Mouse (Mus musculus) stomach, embryonic 15.5 days (tissue): ENCODE data around the gene Olfr202. TPM values are rescaled to one million over a fixed set of nuclear protein-coding genes. Genes with fewer than 3 reads are reported as not detected.
"Not testable (repeated sequence)": the region's sequence is repeated elsewhere in the genome, so short reads cannot be mapped to it uniquely, and the experiment has no call there.

Experiments
- ATAC-seq: fragments of 200-750 bp; cut with Nextera tagmentation; 2 replicates; pipeline ENCODE4 v1.8.0; 2017; ENCODE audit warnings: low read depth, moderate number of reproducible peaks, moderate TSS enrichment; ENCODE audit not compliant: insufficient read depth, low FRiP score
- H3K27ac ChIP-seq: fragments of 300-500 bp; sonication (generic); 2 replicates; pipeline ENCODE4 v1.5.1; 2015; ENCODE audit warnings: mild to moderate bottlenecking, inconsistent platforms
- H3K27me3 ChIP-seq: fragments of 300-500 bp; sonication (generic); replicated peaks from 2 replicates; pipeline ENCODE4 v1.6.1; 2015; ENCODE audit warnings: inconsistent platforms
- H3K36me3 ChIP-seq: fragments of 300-500 bp; sonication (generic); 2 replicates; pipeline ENCODE4 v1.6.1; 2015; ENCODE audit warnings: inconsistent platforms
- H3K4me1 ChIP-seq: fragments of 300-500 bp; sonication (generic); 2 replicates; pipeline ENCODE4 v1.6.1; 2015; ENCODE audit warnings: inconsistent platforms
- H3K4me2 ChIP-seq: fragments of 300-500 bp; sonication (generic); 2 replicates; pipeline ENCODE4 v1.6.1; 2015; ENCODE audit warnings: mild to moderate bottlenecking, inconsistent platforms
- H3K4me3 ChIP-seq: fragments of 300-500 bp; sonication (generic); replicated peaks from 2 replicates; pipeline ENCODE4 v1.5.1; 2015; ENCODE audit warnings: inconsistent platforms
- H3K9ac ChIP-seq: fragments of 300-500 bp; sonication (generic); 2 replicates; pipeline ENCODE4 v1.6.1; 2015; ENCODE audit warnings: inconsistent platforms
- H3K9me3 ChIP-seq: fragments of 300-500 bp; sonication (generic); 2 replicates; pipeline ENCODE4 v1.6.1; 2016; ENCODE audit warnings: inconsistent platforms
- WGBS: fragments of 180-500 bp; shearing (Covaris S2); methylation state at CpG from one replicate; pipeline ENCODE4 v1.1.7; 2015; 5-methylcytosine and 5-hydroxymethylcytosine counted together
- polyA plus RNA-seq: library from polyadenylated mRNA; unstranded; fragments of >200 nt; fragmentation: Nextera tagmentation; extraction: Ambion mirVana; gene quantifications from 2 replicates; pipeline ENCODE4 v1.2.1, GENCODE M21; 2015

The Olfr202 gene
- not detected in 2 replicates for polyA plus RNA-seq

DNA sequence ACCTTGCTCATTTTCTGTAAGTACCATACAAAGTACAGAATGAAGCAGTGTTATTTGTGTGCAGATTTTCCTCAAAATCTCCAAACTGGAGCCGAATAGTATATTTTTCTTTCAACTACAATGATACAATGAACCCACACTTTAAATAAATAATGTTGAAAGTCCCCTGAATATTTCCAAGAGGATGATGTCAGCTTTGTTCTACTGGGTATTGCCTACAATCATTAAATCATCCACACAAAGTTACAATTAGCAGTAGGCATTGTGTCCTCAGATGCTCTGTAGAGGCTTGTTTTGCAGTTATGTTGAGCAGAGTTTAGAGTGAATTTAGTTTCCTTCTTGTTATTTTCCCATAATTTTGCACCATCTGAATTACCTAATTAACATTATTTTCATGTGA is at the start of gene Olfr202:
Gene Olfr202 (minus strand): TSS at position 101 of the 400 bp plus-strand sequence.
- H3K27ac ChIP-seq, result no peak within 1 kb of the TSS
- H3K9ac ChIP-seq, result no peak within 1 kb of the TSS
- H3K4me2 ChIP-seq, result no peak within 1 kb of the TSS
- H3K4me1 ChIP-seq, result no peaks in the 10 kb centered on the region
- no peak within 1 kb of the TSS for H3K4me3 ChIP-seq
- H3K36me3 ChIP-seq, result no peaks in the 10 kb centered on the region
- H3K27me3 ChIP-seq, result no peaks in the 10 kb centered on the region
- 84% methylated on average over 1 of the region's 1 CpGs for WGBS
- ATAC-seq, result no peak
- no peaks in the 10 kb centered on the region for H3K9me3 ChIP-seq

DNA sequence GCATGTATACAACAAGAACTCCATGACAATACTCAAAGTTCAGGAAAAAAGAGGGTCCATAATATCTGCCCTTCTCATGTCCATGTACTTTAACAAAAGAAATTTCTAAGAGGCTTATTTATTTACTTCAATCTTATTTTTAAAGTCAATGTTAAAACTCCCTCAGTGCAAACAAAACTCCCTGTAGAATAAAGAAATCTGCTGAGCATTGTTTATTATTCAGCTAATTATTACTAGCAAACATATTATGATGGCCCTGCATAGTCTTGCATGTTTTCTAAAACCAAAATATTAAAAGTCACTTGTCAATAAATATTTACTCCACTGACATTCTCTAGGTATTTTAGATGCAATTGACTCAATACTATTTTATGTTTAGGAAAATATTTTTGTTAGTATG is 44.4 kb upstream of the Olfr202 start, which contains the start of gene Olfr205:
Gene Olfr205 (minus strand): TSS at position 101 of the 400 bp plus-strand sequence.
- Histone ChIP-seq H3K27me3 (no peaks in the 10 kb centered on the region), H3K4me3 (no peak within 1 kb of the TSS), H3K27ac (no peak within 1 kb of the TSS), H3K4me2 (no peak within 1 kb of the TSS), H3K9me3 (no peaks in the 10 kb centered on the region), H3K4me1 (no peaks in the 10 kb centered on the region), H3K9ac (no peak within 1 kb of the TSS), H3K36me3 (no peaks in the 10 kb centered on the region)
- ATAC-seq, result no peak

DNA sequence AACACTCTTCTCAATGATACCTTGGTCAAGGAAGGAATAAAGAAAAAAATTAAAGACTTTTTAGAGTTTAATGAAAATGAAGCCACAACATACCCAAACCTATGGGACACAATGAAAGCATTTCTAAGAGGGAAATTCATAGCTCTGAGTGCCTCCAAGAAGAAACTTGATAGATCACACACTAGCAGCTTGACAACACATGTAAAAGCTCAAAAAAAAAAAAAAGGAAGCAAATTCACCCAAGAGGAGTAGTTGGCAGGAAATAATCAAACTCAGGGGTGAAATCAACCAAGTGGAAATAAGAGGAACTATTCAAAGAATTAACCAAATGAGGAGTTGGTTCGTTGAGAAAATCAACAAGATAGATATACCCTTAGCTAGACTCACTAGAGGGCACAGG is 36.7 kb upstream of the Olfr202 start:
- WGBS, result 47% methylated on average over 1 of the region's 1 CpGs
- not testable (repeated sequence) for H3K36me3 ChIP-seq, ATAC-seq, H3K9ac ChIP-seq, H3K4me1 ChIP-seq, H3K9me3 ChIP-seq, H3K27me3 ChIP-seq, H3K4me2 ChIP-seq, H3K4me3 ChIP-seq, H3K27ac ChIP-seq

DNA sequence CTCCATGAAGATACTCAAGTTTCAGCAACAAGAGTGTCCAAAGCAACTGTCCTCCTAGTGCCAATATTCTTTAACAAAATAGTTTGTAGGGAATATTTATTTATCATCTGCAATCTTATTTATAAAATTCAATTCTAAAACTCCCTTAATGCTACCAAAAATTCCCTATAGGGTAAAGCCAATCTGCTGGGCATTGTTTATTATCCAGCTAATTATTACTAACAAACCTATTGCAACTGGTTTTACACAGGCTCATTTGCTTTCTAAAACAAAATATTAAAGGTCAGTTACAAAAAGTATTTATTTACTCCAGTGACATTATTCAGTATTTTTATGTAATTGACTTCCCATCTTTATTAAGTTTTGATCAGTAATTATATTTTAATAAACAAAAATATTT is 31.6 kb upstream of the Olfr202 start, which contains the start of gene Olfr204:
Gene Olfr204 (minus strand): TSS at position 101 of the 400 bp plus-strand sequence.
- H3K4me3 ChIP-seq, result no peak within 1 kb of the TSS
- no peaks in the 10 kb centered on the region for H3K4me1 ChIP-seq
- H3K27ac ChIP-seq, result no peak within 1 kb of the TSS
- no peak within 1 kb of the TSS for H3K9ac ChIP-seq
- H3K4me2 ChIP-seq, result no peak within 1 kb of the TSS
- no peaks in the 10 kb centered on the region for H3K27me3 ChIP-seq
- ATAC-seq, result no peak
- H3K36me3 ChIP-seq, result no peaks in the 10 kb centered on the region
- no peaks in the 10 kb centered on the region for H3K9me3 ChIP-seq

GRCm38 (mm10) chr16:59298581-59298980 is 12.0 kb upstream of the Olfr202 start, which contains the start of gene Olfr203:
Gene Olfr203, plus strand, starts transcription at chr16:59298881.
- WGBS, result 79% methylated on average over 2 of the region's 2 CpGs
- no peaks in the 10 kb centered on the region for H3K36me3 ChIP-seq
- no peak for ATAC-seq

GRCm38 (mm10) chr16:59287576-59287975 is 983 bp upstream of the Olfr202 start:
- H3K9ac ChIP-seq, H3K9me3 ChIP-seq, H3K27ac ChIP-seq, H3K36me3 ChIP-seq, H3K4me3 ChIP-seq, H3K4me1 ChIP-seq, ATAC-seq, H3K27me3 ChIP-seq, H3K4me2 ChIP-seq: not testable (repeated sequence)
- WGBS, result 65% methylated on average over 9 of the region's 9 CpGs

More at GRCm38 (mm10) chr16:59298581-59298980, 12.0 kb upstream of the Olfr202 start, which contains the start of gene Olfr203:
- Histone ChIP-seq H3K4me3 (no peak within 1 kb of the TSS), H3K9me3 (no peaks in the 10 kb centered on the region), H3K27ac (no peak within 1 kb of the TSS), H3K27me3 (no peaks in the 10 kb centered on the region), H3K9ac (no peak within 1 kb of the TSS), H3K4me2 (no peak within 1 kb of the TSS), H3K4me1 (no peaks in the 10 kb centered on the region)

DNA sequence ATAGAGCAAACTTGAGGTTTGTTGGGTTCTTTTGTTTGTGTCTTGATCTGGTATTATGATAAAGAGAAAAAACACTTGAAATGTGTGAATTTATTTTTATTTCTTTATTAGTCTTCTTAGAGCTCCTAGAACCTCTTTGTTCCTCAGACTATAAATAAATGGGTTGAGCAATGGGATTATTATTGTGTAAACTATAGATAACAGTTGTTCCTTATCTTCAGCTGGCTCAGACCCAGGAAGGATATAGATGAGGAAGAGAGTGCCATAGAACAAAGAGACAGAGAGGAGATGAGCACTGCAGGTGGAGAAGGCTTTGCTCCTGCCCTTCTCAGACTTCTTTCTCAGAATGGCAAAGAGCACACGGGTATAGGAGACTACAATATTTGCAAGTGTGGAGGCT is 3.1 kb downstream of the Olfr202 start:
- Histone ChIP-seq H3K4me2 (no peak overlapping the region), H3K9ac (no peak overlapping the region), H3K27me3 (no peaks in the 10 kb centered on the region), H3K4me1 (no peaks in the 10 kb centered on the region), H3K36me3 (no peaks in the 10 kb centered on the region), H3K27ac (no peak overlapping the region), H3K9me3 (no peaks in the 10 kb centered on the region), H3K4me3 (no peak overlapping the region)
- WGBS, result 61% methylated on average over 1 of the region's 1 CpGs
- no peak for ATAC-seq

DNA sequence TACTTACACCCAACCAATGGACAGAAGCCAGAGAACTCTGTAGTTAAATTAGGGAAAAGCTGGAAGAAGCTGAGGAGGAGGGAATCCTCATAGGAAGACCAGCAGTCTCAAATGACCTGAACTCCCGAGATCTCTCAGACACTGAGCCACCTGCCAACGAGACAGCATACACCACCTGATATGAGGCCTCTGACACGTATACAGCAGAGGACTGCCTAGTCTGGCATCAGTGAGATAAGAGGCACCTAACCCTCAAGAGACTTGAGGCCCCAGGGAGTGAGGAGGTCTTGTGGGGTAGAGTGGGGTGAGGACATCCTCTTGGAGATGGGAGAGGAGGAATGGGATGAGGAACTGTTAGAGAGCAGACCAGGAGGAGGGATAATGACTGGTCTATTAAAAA is 6.1 kb downstream of the Olfr202 start:
- Histone ChIP-seq H3K4me1 (no peaks in the 10 kb centered on the region), H3K9me3 (no peaks in the 10 kb centered on the region), H3K4me3 (no peak overlapping the region), H3K36me3 (no peaks in the 10 kb centered on the region), H3K27ac (no peak overlapping the region), H3K27me3 (no peaks in the 10 kb centered on the region), H3K9ac (no peak overlapping the region), H3K4me2 (no peak overlapping the region)
- ATAC-seq, result no peak
- 56% methylated on average over 3 of the region's 3 CpGs for WGBS

- not testable (repeated sequence) for H3K27me3 ChIP-seq, H3K36me3 ChIP-seq, H3K4me2 ChIP-seq, H3K4me3 ChIP-seq, H3K9me3 ChIP-seq, H3K27ac ChIP-seq, H3K9ac ChIP-seq, ATAC-seq, H3K4me1 ChIP-seq
- 77% methylated on average over 4 of the region's 4 CpGs for WGBS
Observed at GRCm38 (mm10) chr16:59272532-59272931, 14.1 kb downstream of the Olfr202 start, which contains the start of gene Olfr201. Gene Olfr201, minus strand, starts transcription at chr16:59272632.

DNA sequence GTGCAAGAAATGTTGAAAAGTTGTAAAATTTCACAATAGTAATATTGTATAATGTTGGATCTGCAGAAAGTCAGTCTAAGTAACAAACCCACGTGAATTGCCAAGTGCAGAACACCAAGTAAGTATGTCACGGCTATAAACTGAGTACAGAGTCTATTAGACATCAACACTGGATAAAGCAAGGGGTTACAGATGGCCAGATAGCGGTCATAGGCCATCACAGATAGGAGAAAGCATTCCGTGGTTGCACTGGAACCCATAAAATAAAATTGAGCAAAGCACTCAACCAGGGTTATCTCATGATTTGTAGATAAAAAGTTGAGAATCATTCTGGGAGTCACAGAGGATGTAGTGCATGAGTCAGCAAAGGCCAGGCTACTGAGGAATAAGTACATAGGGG is 17.5 kb downstream of the Olfr202 start:
- 73% methylated on average over 4 of the region's 4 CpGs for WGBS
- not testable (repeated sequence) for H3K9me3 ChIP-seq, H3K4me3 ChIP-seq, H3K4me2 ChIP-seq, H3K27ac ChIP-seq, H3K36me3 ChIP-seq, H3K9ac ChIP-seq, ATAC-seq, H3K27me3 ChIP-seq, H3K4me1 ChIP-seq

GRCm38 (mm10) chr16:59249684-59250083 is 36.9 kb downstream of the Olfr202 start:
- 84% methylated on average over 17 of the region's 17 CpGs for WGBS
- Histone ChIP-seq H3K27me3 (no peaks in the 10 kb centered on the region), H3K4me3 (no peak overlapping the region)

More at GRCm38 (mm10) chr16:59249684-59250083, 36.9 kb downstream of the Olfr202 start:
- no peaks in the 10 kb centered on the region for H3K36me3 ChIP-seq
- H3K9me3 ChIP-seq, result no peaks in the 10 kb centered on the region
- no peak overlapping the region for H3K9ac ChIP-seq
- no peak overlapping the region for H3K4me2 ChIP-seq
- no peaks in the 10 kb centered on the region for H3K4me1 ChIP-seq
- no peak overlapping the region for H3K27ac ChIP-seq
- ATAC-seq, result no peak
